Mouse (Mus musculus): Measurements from ENCODE around the gene Drap1. TPM values are rescaled to one million over a fixed set of nuclear protein-coding genes. Genes with fewer than 3 reads are reported as not detected.

The Drap1 gene
- total RNA-seq, 1 experiment: 124 TPM

GRCm38 (mm10) chr19:5430408-5430807, 5.6 kb upstream of the Drap1 start:
- no peak overlapping the region for H3K27ac ChIP-seq (ENCODE audit: insufficient read depth, low read depth, low read length, poor library complexity, severe bottlenecking)
- H3K9ac ChIP-seq (ENCODE audit: insufficient read depth, low read depth, low read length, poor library complexity, severe bottlenecking): no peak overlapping the region
- H3K4me1 ChIP-seq (ENCODE audit: control insufficient read depth in 2 of 2, insufficient read depth in 2 of 2, low read length in 2 of 2, poor library complexity in 1 of 2): peaks cover 3 to 17% of the 10 kb centered on the region in 2 experiments
- H3K9me3 ChIP-seq (ENCODE audit: control insufficient read depth, insufficient read depth, low read depth, low read length): no peaks in the 10 kb centered on the region
- TF ChIP-seq MAFK (IDR thresholded peaks at IDR 0.05; ENCODE audit: insufficient read depth, low read depth, low read length): no peak
- TF ChIP-seq CHD2 (IDR thresholded peaks at IDR 0.05; ENCODE audit: low read depth, low read length): no peak
- no peak for TF ChIP-seq ZNF384 (IDR thresholded peaks at IDR 0.05; ENCODE audit: low read depth, low read length)
- no peak for TF ChIP-seq HCFC1 (IDR thresholded peaks at IDR 0.05; ENCODE audit: borderline replicate concordance, insufficient read depth, low read length)
- TF ChIP-seq ZC3H11A (IDR thresholded peaks at IDR 0.05; ENCODE audit: borderline replicate concordance, low read depth, low read length): no peak
- H3K4me3 ChIP-seq (ENCODE audit: insufficient read depth in 1 of 2, low read depth in 1 of 2, low read length in 2 of 2, poor library complexity in 1 of 2, severe bottlenecking in 1 of 2): no peak overlapping the region
- in situ Hi-C loops (cut with MboI; ENCODE audit: low sequenced_read_pairs in 2 of 2, unreplicated experiment in 2 of 2): no loop called here
- no peak for DNase-seq (ENCODE audit: low read depth, low spot score)
- H3K36me3 ChIP-seq (ENCODE audit: control insufficient read depth, insufficient read depth, low read length, poor library complexity, severe bottlenecking): peaks cover 12% of the 10 kb centered on the region; the same call in 1 of the 2 replicates

GRCm38 (mm10) chr19:5429806-5430205, 5.0 kb upstream of the Drap1 start:
- in situ Hi-C loops (cut with MboI; ENCODE audit: low sequenced_read_pairs in 2 of 2, unreplicated experiment in 2 of 2): no loop called here
- DNase-seq (ENCODE audit: low read depth, low spot score): no peak
- Histone ChIP-seq H3K36me3 (ENCODE audit: control insufficient read depth, insufficient read depth, low read length, poor library complexity, severe bottlenecking) (peaks cover 12% of the 10 kb centered on the region; the same call in 1 of the 2 replicates), H3K9me3 (ENCODE audit: control insufficient read depth, insufficient read depth, low read depth, low read length) (no peaks in the 10 kb centered on the region), H3K4me3 (ENCODE audit: insufficient read depth in 1 of 2, low read depth in 1 of 2, low read length in 2 of 2, poor library complexity in 1 of 2, severe bottlenecking in 1 of 2) (no peak overlapping the region), H3K4me1 (ENCODE audit: control insufficient read depth in 2 of 2, insufficient read depth in 2 of 2, low read length in 2 of 2, poor library complexity in 1 of 2) (peaks cover 3 to 17% of the 10 kb centered on the region in 2 experiments), H3K27ac (ENCODE audit: insufficient read depth, low read depth, low read length, poor library complexity, severe bottlenecking) (no peak overlapping the region), H3K9ac (ENCODE audit: insufficient read depth, low read depth, low read length, poor library complexity, severe bottlenecking) (no peak overlapping the region)
- TF ChIP-seq ZC3H11A (IDR thresholded peaks at IDR 0.05; ENCODE audit: borderline replicate concordance, low read depth, low read length) (no peak), ZNF384 (IDR thresholded peaks at IDR 0.05; ENCODE audit: low read depth, low read length) (no peak), HCFC1 (IDR thresholded peaks at IDR 0.05; ENCODE audit: borderline replicate concordance, insufficient read depth, low read length) (no peak), MAFK (IDR thresholded peaks at IDR 0.05; ENCODE audit: insufficient read depth, low read depth, low read length) (no peak), CHD2 (IDR thresholded peaks at IDR 0.05; ENCODE audit: low read depth, low read length) (no peak)

- no peak overlapping the region for H3K9ac ChIP-seq (ENCODE audit: insufficient read depth, low read depth, low read length, poor library complexity, severe bottlenecking)
- no peak overlapping the region for H3K4me3 ChIP-seq (ENCODE audit: insufficient read depth in 1 of 2, low read depth in 1 of 2, low read length in 2 of 2, poor library complexity in 1 of 2, severe bottlenecking in 1 of 2)
- peaks cover 12% of the 10 kb centered on the region; the same call in 1 of the 2 replicates for H3K36me3 ChIP-seq (ENCODE audit: control insufficient read depth, insufficient read depth, low read length, poor library complexity, severe bottlenecking)
- H3K9me3 ChIP-seq (ENCODE audit: control insufficient read depth, insufficient read depth, low read depth, low read length): no peaks in the 10 kb centered on the region
- DNase-seq (ENCODE audit: low read depth, low spot score): no peak
- H3K4me1 ChIP-seq (ENCODE audit: control insufficient read depth in 2 of 2, insufficient read depth in 2 of 2, low read length in 2 of 2, poor library complexity in 1 of 2): peaks cover 3 to 17% of the 10 kb centered on the region in 2 experiments
- H3K27ac ChIP-seq (ENCODE audit: insufficient read depth, low read depth, low read length, poor library complexity, severe bottlenecking): no peak overlapping the region
- TF ChIP-seq ZC3H11A (IDR thresholded peaks at IDR 0.05; ENCODE audit: borderline replicate concordance, low read depth, low read length) (no peak), ZNF384 (IDR thresholded peaks at IDR 0.05; ENCODE audit: low read depth, low read length) (no peak), MAFK (IDR thresholded peaks at IDR 0.05; ENCODE audit: insufficient read depth, low read depth, low read length) (no peak), HCFC1 (IDR thresholded peaks at IDR 0.05; ENCODE audit: borderline replicate concordance, insufficient read depth, low read length) (no peak), CHD2 (IDR thresholded peaks at IDR 0.05; ENCODE audit: low read depth, low read length) (no peak)
- in situ Hi-C loops (cut with MboI; ENCODE audit: low sequenced_read_pairs in 2 of 2, unreplicated experiment in 2 of 2): no loop called here
Measured at GRCm38 (mm10) chr19:5429219-5429618, 4.4 kb upstream of the Drap1 start.

GRCm38 (mm10) chr19:5428083-5428482, 3.3 kb upstream of the Drap1 start:
- H3K36me3 ChIP-seq (ENCODE audit: control insufficient read depth, insufficient read depth, low read length, poor library complexity, severe bottlenecking): peaks cover 13% of the 10 kb centered on the region; the same call in 1 of the 2 replicates
- in situ Hi-C loops (cut with MboI; ENCODE audit: low sequenced_read_pairs in 2 of 2, unreplicated experiment in 2 of 2): no loop called here
- TF ChIP-seq ZNF384 (IDR thresholded peaks at IDR 0.05; ENCODE audit: low read depth, low read length) (no peak), MAFK (IDR thresholded peaks at IDR 0.05; ENCODE audit: insufficient read depth, low read depth, low read length) (no peak), HCFC1 (IDR thresholded peaks at IDR 0.05; ENCODE audit: borderline replicate concordance, insufficient read depth, low read length) (no peak), CHD2 (IDR thresholded peaks at IDR 0.05; ENCODE audit: low read depth, low read length) (no peak), ZC3H11A (IDR thresholded peaks at IDR 0.05; ENCODE audit: borderline replicate concordance, low read depth, low read length) (no peak)
- H3K4me1 ChIP-seq (ENCODE audit: control insufficient read depth in 2 of 2, insufficient read depth in 2 of 2, low read length in 2 of 2, poor library complexity in 1 of 2): peaks cover 6 to 15% of the 10 kb centered on the region in 2 experiments; a peak in 3 of 4 replicates
- no peak overlapping the region for H3K9ac ChIP-seq (ENCODE audit: insufficient read depth, low read depth, low read length, poor library complexity, severe bottlenecking)
- H3K9me3 ChIP-seq (ENCODE audit: control insufficient read depth, insufficient read depth, low read depth, low read length): no peaks in the 10 kb centered on the region
- H3K27ac ChIP-seq (ENCODE audit: insufficient read depth, low read depth, low read length, poor library complexity, severe bottlenecking): no peak overlapping the region
- no peak for DNase-seq (ENCODE audit: low read depth, low spot score)
- H3K4me3 ChIP-seq (ENCODE audit: insufficient read depth in 1 of 2, low read depth in 1 of 2, low read length in 2 of 2, poor library complexity in 1 of 2, severe bottlenecking in 1 of 2): no peak overlapping the region

Data from ES-E14 (cell line).